Mouse (Mus musculus): ENCODE results near the gene Fam167b.

Fam167b gene

GRCm38 (mm10) chr4:129578466-129578865 lies at the start of gene Fam167b:
Gene Fam167b, minus strand, starts transcription at chr4:129578549.
- in situ Hi-C loops (cut with MboI; ENCODE audit: unreplicated experiment in 2 of 2): no loop called here

- in situ Hi-C loops (cut with MboI; ENCODE audit: unreplicated experiment in 2 of 2): no loop called here
Observed at GRCm38 (mm10) chr4:129626035-129626434, 47.7 kb upstream of the Fam167b start.

GRCm38 (mm10) chr4:129625496-129625895 lies 47.1 kb upstream of the Fam167b start:
- in situ Hi-C loops (cut with MboI; ENCODE audit: unreplicated experiment in 2 of 2): no loop called here

- in situ Hi-C loops (cut with MboI; ENCODE audit: unreplicated experiment in 2 of 2): no loop called here
Observed at GRCm38 (mm10) chr4:129625029-129625370, 46.7 kb upstream of the Fam167b start.

- in situ Hi-C loops (cut with MboI; ENCODE audit: unreplicated experiment in 2 of 2): no loop called here
Observed at GRCm38 (mm10) chr4:129624281-129625028, 46.1 kb upstream of the Fam167b start.

GRCm38 (mm10) chr4:129623681-129624091 lies 45.3 kb upstream of the Fam167b start, which contains the start of gene Ccdc28b:
Gene Ccdc28b, minus strand, starts transcription at chr4:129623947.
- in situ Hi-C loops (cut with MboI; ENCODE audit: unreplicated experiment in 2 of 2): no loop called here

GRCm38 (mm10) chr4:129622803-129623535 lies 44.6 kb upstream of the Fam167b start:
- in situ Hi-C loops (cut with MboI; ENCODE audit: unreplicated experiment in 2 of 2): no loop called here

- in situ Hi-C loops (cut with MboI; ENCODE audit: unreplicated experiment in 2 of 2): no loop called here
Observed at GRCm38 (mm10) chr4:129622120-129622802, 43.9 kb upstream of the Fam167b start.

- in situ Hi-C loops (cut with MboI; ENCODE audit: unreplicated experiment in 2 of 2): no loop called here
Observed at GRCm38 (mm10) chr4:129621283-129621841, 43.0 kb upstream of the Fam167b start.

- in situ Hi-C loops (cut with MboI; ENCODE audit: unreplicated experiment in 2 of 2): no loop called here
Observed at GRCm38 (mm10) chr4:129620419-129621282, 42.3 kb upstream of the Fam167b start.

GRCm38 (mm10) chr4:129618786-129619691 lies 40.7 kb upstream of the Fam167b start, which contains the start of gene Iqcc:
Gene Iqcc, minus strand, starts transcription at chr4:129619099.
- in situ Hi-C loops (cut with MboI; ENCODE audit: unreplicated experiment in 2 of 2): loop anchor here in 1 of 2 experiments (10.0 kb wide), 1 partner anchor 274 kb away; no protein-coding TSS in a partner anchor

GRCm38 (mm10) chr4:129618031-129618430 lies 39.7 kb upstream of the Fam167b start:
- in situ Hi-C loops (cut with MboI; ENCODE audit: unreplicated experiment in 2 of 2): loop anchor here in 1 of 2 experiments (10.0 kb wide), 1 partner anchor 273 kb away; no protein-coding TSS in a partner anchor

GRCm38 (mm10) chr4:129617121-129617641 lies 38.8 kb upstream of the Fam167b start:
- in situ Hi-C loops (cut with MboI; ENCODE audit: unreplicated experiment in 2 of 2): loop anchor here in 1 of 2 experiments (10.0 kb wide), 1 partner anchor 272 kb away; no protein-coding TSS in a partner anchor

GRCm38 (mm10) chr4:129616631-129617030 lies 38.3 kb upstream of the Fam167b start:
- in situ Hi-C loops (cut with MboI; ENCODE audit: unreplicated experiment in 2 of 2): loop anchor here in 1 of 2 experiments (10.0 kb wide), 1 partner anchor 272 kb away; no protein-coding TSS in a partner anchor

GRCm38 (mm10) chr4:129615801-129616290 lies 37.5 kb upstream of the Fam167b start:
- in situ Hi-C loops (cut with MboI; ENCODE audit: unreplicated experiment in 2 of 2): loop anchor here in 1 of 2 experiments (10.0 kb wide), 1 partner anchor 271 kb away; no protein-coding TSS in a partner anchor

- in situ Hi-C loops (cut with MboI; ENCODE audit: unreplicated experiment in 2 of 2): loop anchor here in 1 of 2 experiments (10.0 kb wide), 1 partner anchor 269 kb away; no protein-coding TSS in a partner anchor
Observed at GRCm38 (mm10) chr4:129614093-129614492, 35.7 kb upstream of the Fam167b start, which contains the start of gene Dcdc2b. Gene Dcdc2b, minus strand, starts transcription at chr4:129614257.

GRCm38 (mm10) chr4:129610472-129610871 lies 32.1 kb upstream of the Fam167b start:
- in situ Hi-C loops (cut with MboI; ENCODE audit: unreplicated experiment in 2 of 2): loop anchor here in 1 of 2 experiments (10.0 kb wide), 1 partner anchor 266 kb away; no protein-coding TSS in a partner anchor

GRCm38 (mm10) chr4:129610026-129610425 lies 31.7 kb upstream of the Fam167b start:
- in situ Hi-C loops (cut with MboI; ENCODE audit: unreplicated experiment in 2 of 2): loop anchor here in 1 of 2 experiments (10.0 kb wide), 1 partner anchor 265 kb away; no protein-coding TSS in a partner anchor

All from v-Abl transformed pro-B cells (cell line).